Mouse (Mus musculus) large intestine, adult 2 months (tissue): Measurements from ENCODE around the gene Slc25a10. TPM values are rescaled to one million over a fixed set of nuclear protein-coding genes. Genes with fewer than 3 reads are reported as not detected.
A peak's percentile ranks its signal among the peaks of the same experiment; 100 is the strongest.

Experiments
- DNase-seq: peaks from one replicate; pipeline ENCODE4 v3.0.0-alpha.2; 2012; ENCODE audit warnings: low read depth, low spot score
- WGBS: fragments of 180-500 bp; shearing (Covaris S2); methylation state at CpG from one replicate; pipeline ENCODE4 v1.1.7; 2018; 5-methylcytosine and 5-hydroxymethylcytosine counted together
- polyA plus RNA-seq: library from polyadenylated mRNA; depleted of rRNA; stranded (reverse); fragments of >200 nt; gene quantifications from 2 replicates; pipeline ENCODE4 v1.2.3, GENCODE M21; 2012; rRNA removed

The Slc25a10 gene
- 287 and 345 TPM in 2 replicates for polyA plus RNA-seq

GRCm38 (mm10) chr11:120491317-120492023 is at the start of gene Slc25a10:
Slc25a10 (plus strand) TSS chr11:120491840.
- under 1% methylated on average over 35 of the region's 35 CpGs for WGBS
- DNase-seq = no peak

- DNase-seq = no peak
- 94% methylated on average over 3 of the region's 3 CpGs for WGBS
Measured at GRCm38 (mm10) chr11:120442344-120442743, 49.3 kb upstream of the Slc25a10 start, which contains the start of gene Tspan10. Tspan10 (plus strand) TSS chr11:120442644.

- 88% methylated on average over 3 of the region's 3 CpGs for WGBS
- DNase-seq = no peak
Measured at GRCm38 (mm10) chr11:120442765-120443280, 48.8 kb upstream of the Slc25a10 start.

GRCm38 (mm10) chr11:120444106-120444505 is 47.5 kb upstream of the Slc25a10 start:
- WGBS = 76% methylated on average over 6 of the region's 6 CpGs
- no peak for DNase-seq

GRCm38 (mm10) chr11:120445475-120445874 is 46.2 kb upstream of the Slc25a10 start:
- WGBS = 66% methylated on average over 3 of the region's 3 CpGs
- DNase-seq = no peak

- no peak for DNase-seq
- WGBS = 80% methylated on average over 7 of the region's 7 CpGs
Measured at GRCm38 (mm10) chr11:120447179-120447578, 44.5 kb upstream of the Slc25a10 start.

- WGBS = 80% methylated on average over 3 of the region's 3 CpGs
- DNase-seq = no peak
Measured at GRCm38 (mm10) chr11:120452246-120452645, 39.4 kb upstream of the Slc25a10 start.

- 93% methylated on average over 4 of the region's 4 CpGs for WGBS
- DNase-seq = no peak
Measured at GRCm38 (mm10) chr11:120453306-120453705, 38.3 kb upstream of the Slc25a10 start, which contains the start of gene Pde6g. Pde6g (minus strand) TSS chr11:120453500.

GRCm38 (mm10) chr11:120454965-120455364 is 36.7 kb upstream of the Slc25a10 start:
- WGBS = 97% methylated on average over 4 of the region's 4 CpGs
- no peak for DNase-seq

GRCm38 (mm10) chr11:120455413-120455812 is 36.2 kb upstream of the Slc25a10 start:
- no peak for DNase-seq
- WGBS = 87% methylated on average over 7 of the region's 7 CpGs

GRCm38 (mm10) chr11:120457370-120457769 is 34.3 kb upstream of the Slc25a10 start:
- 11% methylated on average over 14 of the region's 14 CpGs for WGBS
- no peak for DNase-seq

- WGBS = 2% methylated on average over 62 of the region's 62 CpGs
Measured at GRCm38 (mm10) chr11:120457772-120458751, 33.6 kb upstream of the Slc25a10 start, which contains the start of the genes Oxld1 and Ccdc137. Oxld1 (minus strand) TSS chr11:120458068. Ccdc137 (plus strand) TSS chr11:120458115.

GRCm38 (mm10) chr11:120458847-120459597 is 32.6 kb upstream of the Slc25a10 start:
- DNase-seq = no peak
- 45% methylated on average over 6 of the region's 6 CpGs for WGBS

More at GRCm38 (mm10) chr11:120457772-120458751, 33.6 kb upstream of the Slc25a10 start, which contains the start of the genes Oxld1 and Ccdc137:
- DNase-seq = peak; percentile 67

GRCm38 (mm10) chr11:120463536-120463935 is 28.1 kb upstream of the Slc25a10 start:
- no peak for DNase-seq
- WGBS = 86% methylated on average over 2 of the region's 2 CpGs

GRCm38 (mm10) chr11:120464365-120464764 is 27.3 kb upstream of the Slc25a10 start:
- DNase-seq = no peak
- 87% methylated on average over 5 of the region's 5 CpGs for WGBS

GRCm38 (mm10) chr11:120465521-120465920 is 26.1 kb upstream of the Slc25a10 start:
- DNase-seq = no peak
- WGBS = 81% methylated on average over 4 of the region's 4 CpGs

- peak; percentile 97 for DNase-seq
- under 1% methylated on average over 54 of the region's 54 CpGs for WGBS
Measured at GRCm38 (mm10) chr11:120467051-120467735, 24.4 kb upstream of the Slc25a10 start, which contains the start of gene Arl16. Arl16 (minus strand) TSS chr11:120467607.

GRCm38 (mm10) chr11:120467736-120468092 is 23.9 kb upstream of the Slc25a10 start:
- no peak for DNase-seq
- WGBS = under 1% methylated on average over 33 of the region's 33 CpGs

GRCm38 (mm10) chr11:120472052-120472451 is 19.6 kb upstream of the Slc25a10 start:
- DNase-seq = no peak
- WGBS = 92% methylated on average over 6 of the region's 6 CpGs
